In the genomic region with DNA sequence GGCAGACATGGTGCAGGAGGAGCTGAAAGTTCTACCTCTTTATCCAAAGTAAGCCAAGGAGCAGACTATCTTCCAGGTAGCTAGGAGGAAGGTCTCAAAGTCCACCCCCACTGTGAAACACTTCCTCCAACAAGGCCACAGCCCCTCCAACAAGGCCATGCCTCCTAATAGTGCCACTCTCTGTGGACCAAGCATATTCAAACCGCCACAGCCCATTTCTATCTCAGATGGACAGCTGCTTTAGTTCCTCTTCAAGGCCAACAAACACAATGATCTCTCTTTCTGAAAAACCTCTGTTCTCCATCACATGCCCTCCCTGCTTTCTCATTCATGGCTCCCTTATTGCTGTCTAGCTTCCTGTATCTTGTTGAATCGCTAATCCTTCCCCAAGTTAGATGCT, we compare ENCODE assay signal across 29 mouse cellular contexts. TPM values are rescaled to one million over a fixed set of nuclear protein-coding genes. Genes with fewer than 3 reads are reported as not detected.
"Had no signal": no experiment of that assay in that cellular context is flagged by ENCODE, and none has a peak within 500 bp of the region (broad histone marks: within the 10 kb centered on the region; RNA-seq: fewer than 3 reads in every experiment).

No protein-coding gene starts in this region.

- H3K27me3 ChIP-seq: embryonic facial prominence, embryonic 12.5 days; embryonic facial prominence, embryonic 13.5 days; embryonic facial prominence, embryonic 15.5 days; forebrain, embryonic 12.5 days; forebrain, embryonic 13.5 days; forebrain, embryonic 15.5 days had no signal

- H3K9ac ChIP-seq: embryonic facial prominence, embryonic 12.5 days; embryonic facial prominence, embryonic 13.5 days; embryonic facial prominence, embryonic 15.5 days; forebrain, embryonic 12.5 days; forebrain, embryonic 13.5 days; forebrain, embryonic 15.5 days; forebrain, postnatal 0 days had no signal

- H3K36me3 ChIP-seq: embryonic facial prominence, embryonic 10.5 days; embryonic facial prominence, embryonic 12.5 days; embryonic facial prominence, embryonic 13.5 days; embryonic facial prominence, embryonic 15.5 days; forebrain, embryonic 10.5 days; forebrain, embryonic 12.5 days; forebrain, embryonic 15.5 days; heart, embryonic 10.5 days had no signal

- H3K27ac ChIP-seq: embryonic facial prominence, embryonic 10.5 days; embryonic facial prominence, embryonic 12.5 days; embryonic facial prominence, embryonic 13.5 days; embryonic facial prominence, embryonic 15.5 days; forebrain, embryonic 10.5 days; forebrain, embryonic 12.5 days; forebrain, embryonic 13.5 days; forebrain, embryonic 15.5 days; gastrocnemius, adult 2 months; heart, adult 2 months; heart, embryonic 10.5 days had no signal

- DNase-seq: cerebellum, adult 9-10 months; cerebellum, adult 9-11 months; cerebellum, postnatal 10 days; cerebellum, postnatal 14 days; cerebellum, postnatal 25 days; cerebellum, postnatal 36 days; embryo, embryonic 11 days; forebrain, postnatal 0 days; gastrocnemius, adult 2 months; gastrocnemius, postnatal 10 days; gastrocnemius, postnatal 14 days; gastrocnemius, postnatal 25 days; gastrocnemius, postnatal 36 days; heart, adult 18-20 months; heart, adult 2 months had no signal

- H3K4me2 ChIP-seq: embryonic facial prominence, embryonic 12.5 days; embryonic facial prominence, embryonic 13.5 days; embryonic facial prominence, embryonic 15.5 days; forebrain, embryonic 12.5 days; forebrain, embryonic 13.5 days; forebrain, embryonic 15.5 days had no signal

- H3K9me3 ChIP-seq: embryonic facial prominence, embryonic 10.5 days; embryonic facial prominence, embryonic 12.5 days; embryonic facial prominence, embryonic 13.5 days; embryonic facial prominence, embryonic 15.5 days; forebrain, embryonic 10.5 days; forebrain, embryonic 12.5 days; forebrain, embryonic 13.5 days; forebrain, embryonic 15.5 days; heart, embryonic 10.5 days had no signal

- ATAC-seq: forebrain, embryonic 13.5 days; forebrain, embryonic 14.5 days; forebrain, embryonic 15.5 days; forebrain, embryonic 16.5 days; forebrain, postnatal 0 days had no signal

- H3K4me3 ChIP-seq: embryonic facial prominence, embryonic 10.5 days; embryonic facial prominence, embryonic 12.5 days; embryonic facial prominence, embryonic 13.5 days; embryonic facial prominence, embryonic 15.5 days; erythroblast, embryonic 14.5 days; forebrain, embryonic 10.5 days; forebrain, embryonic 12.5 days; forebrain, embryonic 13.5 days; forebrain, embryonic 15.5 days; gastrocnemius, adult 2 months; heart, adult 2 months; heart, embryonic 10.5 days had no signal

RNA-seq across cellular contexts. Expression of a gene that starts 49.5 kb away (rescaled TPM):
- total RNA-seq: common myeloid progenitor, adult 5-6 weeks; granulocyte monocyte progenitor cell, adult 5-6 weeks; heart, adult 18-20 months; heart, adult 2 months had no signal
- polyA plus RNA-seq: erythroblast, embryonic 14.5 days had no signal
